Mouse (Mus musculus) heart, postnatal 0 days (tissue): ENCODE data around the gene Alyref. TPM values are rescaled to one million over a fixed set of nuclear protein-coding genes. Genes with fewer than 3 reads are reported as not detected.

Experiments
- ATAC-seq: fragments of 200-750 bp; cut with Nextera tagmentation; 2 replicates; pipeline ENCODE4 v1.8.0; 2017; ENCODE audit warnings: low read depth, moderate number of reproducible peaks, moderate library complexity; ENCODE audit not compliant: insufficient read depth
- DNase-seq: peaks from one replicate; pipeline ENCODE4 v3.0.0-alpha.2; 2016; ENCODE audit warnings: low spot score
- H3K27ac ChIP-seq: fragments of 300-500 bp; sonication (generic); 2 replicates; pipeline ENCODE4 v1.5.1; 2014; ENCODE audit warnings: low read depth, mild to moderate bottlenecking
- H3K27me3 ChIP-seq: fragments of 300-500 bp; sonication (generic); 2 replicates; pipeline ENCODE4 v1.6.1; 2014; ENCODE audit warnings: low read length, mixed read lengths; ENCODE audit not compliant: control insufficient read depth, insufficient read depth
- H3K36me3 ChIP-seq: fragments of 300-500 bp; sonication (generic); replicated peaks from 2 replicates; pipeline ENCODE4 v1.6.1; 2014; ENCODE audit warnings: low read length, mixed read lengths; ENCODE audit not compliant: control insufficient read depth, insufficient read depth
- H3K4me1 ChIP-seq: fragments of 300-500 bp; sonication (generic); 2 replicates; pipeline ENCODE4 v1.6.1; 2014; ENCODE audit warnings: antibody characterized with exemption; ENCODE audit not compliant: control insufficient read depth, insufficient read depth
- H3K4me2 ChIP-seq: fragments of 300-500 bp; sonication (generic); 2 replicates; pipeline ENCODE4 v1.6.1; 2014; ENCODE audit warnings: low read depth, mild to moderate bottlenecking, low read length, moderate library complexity
- H3K4me3 ChIP-seq: fragments of 300-500 bp; sonication (generic); 2 replicates; pipeline ENCODE4 v1.5.1; 2014; ENCODE audit warnings: low read depth, low read length
- H3K9ac ChIP-seq: fragments of 300-500 bp; sonication (generic); replicated peaks from 2 replicates; pipeline ENCODE4 v1.6.1; 2014; ENCODE audit warnings: low read depth, low read length, mixed read lengths
- H3K9me3 ChIP-seq: fragments of 300-500 bp; sonication (generic); replicated peaks from 2 replicates; pipeline ENCODE4 v1.6.1; 2016; ENCODE audit warnings: low read length; ENCODE audit not compliant: control insufficient read depth
- CTCF ChIP-seq: IDR thresholded peaks from 2 replicates; pipeline ENCODE4 v1.5.1; 2016; ENCODE audit warnings: antibody characterized with exemption, control low read depth, low read depth
- EP300 ChIP-seq: IDR thresholded peaks from 2 replicates; pipeline ENCODE4 v1.6.1; 2016; ENCODE audit warnings: antibody characterized with exemption, low read depth
- WGBS: fragments of 180-500 bp; shearing (Covaris S2); extraction: QIAGEN DNeasy Blood & Tissue Kit; methylation state at CpG from one replicate; pipeline ENCODE4 v1.1.7; 2014; 5-methylcytosine and 5-hydroxymethylcytosine counted together
- polyA plus RNA-seq: library from polyadenylated mRNA; unstranded; fragments of >200 nt; fragmentation: Nextera tagmentation; extraction: Ambion mirVana; gene quantifications from 2 replicates; pipeline ENCODE4 v1.2.1, GENCODE M21; 2015
- total RNA-seq: library from RNA; depleted of rRNA; stranded (reverse); fragments of >200 nt; gene quantifications from 2 replicates; pipeline ENCODE4 v1.2.3, GENCODE M21; 2014; ENCODE audit warnings: low replicate concordance

Gene Alyref
- total and polyA plus RNA-seq, 2 experiments from 2014 or later, result 132 to 147 TPM

GRCm38 (mm10) chr11:120603545-120603944 is 5.4 kb upstream of the Alyref start:
- peaks cover 20% of the 10 kb centered on the region; the same call in 1 of the 2 replicates for H3K4me1 ChIP-seq
- H3K27me3 ChIP-seq, result no peaks in the 10 kb centered on the region
- DNase-seq (no peak), ATAC-seq (no peak)
- H3K9me3 ChIP-seq, result no peaks in the 10 kb centered on the region
- H3K9ac ChIP-seq, result no peak overlapping the region
- H3K27ac ChIP-seq, result no peak overlapping the region
- peaks cover 53% of the 10 kb centered on the region for H3K36me3 ChIP-seq
- H3K4me2 ChIP-seq, result no peak overlapping the region
- WGBS, result 82% methylated on average over 2 of the region's 2 CpGs
- TF ChIP-seq EP300, result no peak
- no peak for TF ChIP-seq CTCF
- no peak overlapping the region for H3K4me3 ChIP-seq

- Histone ChIP-seq H3K36me3 (peaks cover 61% of the 10 kb centered on the region), H3K4me2 (no peak overlapping the region), H3K27ac (no peak overlapping the region), H3K4me1 (peaks cover 12% of the 10 kb centered on the region), H3K9me3 (no peaks in the 10 kb centered on the region), H3K9ac (no peak overlapping the region), H3K27me3 (no peaks in the 10 kb centered on the region), H3K4me3 (no peak overlapping the region)
- TF ChIP-seq EP300 (no peak), CTCF (no peak)
- no peak for DNase-seq
- no peak for ATAC-seq
- WGBS, result 91% methylated on average over 3 of the region's 3 CpGs
Observed at GRCm38 (mm10) chr11:120600716-120601115, 2.6 kb upstream of the Alyref start.

GRCm38 (mm10) chr11:120598990-120599549 is 905 bp upstream of the Alyref start:
- peaks cover 59% of the 10 kb centered on the region for H3K36me3 ChIP-seq
- no peak for ATAC-seq
- no peaks in the 10 kb centered on the region for H3K9me3 ChIP-seq
- H3K4me1 ChIP-seq, result peaks cover 12% of the 10 kb centered on the region
- no peaks in the 10 kb centered on the region for H3K27me3 ChIP-seq
- DNase-seq, result no peak
- peak overlapping the region; percentile 89 for H3K4me3 ChIP-seq
- 42% methylated on average over 17 of the region's 17 CpGs for whole genome bisulfite sequencing
- TF ChIP-seq EP300 (no peak), CTCF (no peak)
- peak overlapping the region; percentile 79; the same call in 1 of the 2 replicates for H3K27ac ChIP-seq
- peak overlapping the region; percentile 49; the same call in 1 of the 2 replicates for H3K9ac ChIP-seq
- H3K4me2 ChIP-seq, result peak overlapping the region; percentile 71

- H3K36me3 ChIP-seq, result peaks cover 58% of the 10 kb centered on the region
- ATAC-seq (peak; percentile 36), DNase-seq (peak; percentile 41)
- H3K4me3 ChIP-seq, result peak overlapping the region; percentile 89
- peaks cover 12% of the 10 kb centered on the region for H3K4me1 ChIP-seq
- WGBS, result 4% methylated on average over 82 of the region's 99 CpGs
- no peaks in the 10 kb centered on the region for H3K27me3 ChIP-seq
- H3K9me3 ChIP-seq, result no peaks in the 10 kb centered on the region
- TF ChIP-seq EP300 (no peak), CTCF (no peak)
- peak overlapping the region; percentile 90 for H3K27ac ChIP-seq
- peak overlapping the region; percentile 97 for H3K9ac ChIP-seq
- H3K4me2 ChIP-seq, result peak overlapping the region; percentile 92
Observed at GRCm38 (mm10) chr11:120597240-120598235, 627 bp downstream of the Alyref start.

GRCm38 (mm10) chr11:120588531-120588930 is 9.6 kb downstream of the Alyref start:
- Histone ChIP-seq H3K4me1 (no peaks in the 10 kb centered on the region), H3K4me2 (no peak overlapping the region), H3K9ac (no peak overlapping the region), H3K36me3 (peaks cover 88% of the 10 kb centered on the region), H3K27ac (no peak overlapping the region), H3K9me3 (no peaks in the 10 kb centered on the region), H3K4me3 (no peak overlapping the region), H3K27me3 (no peaks in the 10 kb centered on the region)
- ATAC-seq (no peak), DNase-seq (no peak)
- 78% methylated on average over 6 of the region's 6 CpGs for WGBS
- TF ChIP-seq EP300, result no peak
- no peak for TF ChIP-seq CTCF
